Mouse (Mus musculus) embryonic facial prominence, embryonic 14.5 days (tissue): ENCODE results near the gene Hnrnpf. TPM values are rescaled to one million over a fixed set of nuclear protein-coding genes. Genes with fewer than 3 reads are reported as not detected.

Experiments
- ATAC-seq: fragments of 200-750 bp; cut with Nextera tagmentation; 2 replicates; pipeline ENCODE4 v1.8.0; 2017; ENCODE audit warnings: low read depth, moderate number of reproducible peaks, moderate TSS enrichment
- DNase-seq: peaks from one replicate; pipeline ENCODE4 v3.0.0-alpha.2; 2015; ENCODE audit warnings: low spot score
- H3K27ac ChIP-seq: fragments of 300-500 bp; sonication (generic); replicated peaks from 2 replicates; pipeline ENCODE4 v1.5.1; 2014; ENCODE audit warnings: low read depth, mild to moderate bottlenecking, low read length, moderate library complexity
- H3K27me3 ChIP-seq: fragments of 300-500 bp; sonication (generic); replicated peaks from 2 replicates; pipeline ENCODE4 v1.6.1; 2014; ENCODE audit warnings: low read length; ENCODE audit not compliant: control insufficient read depth, insufficient read depth
- H3K36me3 ChIP-seq: fragments of 300-500 bp; sonication (generic); 2 replicates; pipeline ENCODE4 v1.6.1; 2014; ENCODE audit warnings: low read length, mixed read lengths; ENCODE audit not compliant: control insufficient read depth, insufficient read depth
- H3K4me1 ChIP-seq: fragments of 300-500 bp; sonication (generic); 2 replicates; pipeline ENCODE4 v1.6.1; 2014; ENCODE audit warnings: antibody characterized with exemption, low read length; ENCODE audit not compliant: control insufficient read depth, insufficient read depth
- H3K4me2 ChIP-seq: fragments of 300-500 bp; sonication (generic); 2 replicates; pipeline ENCODE4 v1.6.1; 2014; ENCODE audit warnings: low read depth, mild to moderate bottlenecking, low read length, moderate library complexity, mixed read lengths
- H3K4me3 ChIP-seq: fragments of 300-500 bp; sonication (generic); 2 replicates; pipeline ENCODE4 v1.5.1; 2014; ENCODE audit warnings: low read depth, mild to moderate bottlenecking, low read length
- H3K9ac ChIP-seq: fragments of 300-500 bp; sonication (generic); 2 replicates; pipeline ENCODE4 v1.6.1; 2014; ENCODE audit warnings: low read depth, mild to moderate bottlenecking, low read length, moderate library complexity, mixed read lengths
- H3K9me3 ChIP-seq: fragments of 300-500 bp; sonication (generic); 2 replicates; pipeline ENCODE4 v1.6.1; 2016; ENCODE audit warnings: low read length; ENCODE audit not compliant: control insufficient read depth
- WGBS: fragments of 180-500 bp; shearing (Covaris S2); extraction: QIAGEN DNeasy Blood & Tissue Kit; methylation state at CpG from one replicate; pipeline ENCODE4 v1.1.7; 2014; 5-methylcytosine and 5-hydroxymethylcytosine counted together
- polyA plus RNA-seq: library from polyadenylated mRNA; unstranded; fragments of >200 nt; fragmentation: Nextera tagmentation; extraction: Ambion mirVana; gene quantifications from 2 replicates; pipeline ENCODE4 v1.2.1, GENCODE M21; 2014

The Hnrnpf gene
- polyA plus RNA-seq, 1 experiment from 2014 or later: 583 TPM

GRCm38 (mm10) chr6:117901510-117902402, 1.6 kb downstream of the Hnrnpf start:
- no peak overlapping the region for H3K4me3 ChIP-seq
- ATAC-seq (no peak), DNase-seq (no peak)
- peaks cover 7% of the 10 kb centered on the region; the same call in 1 of the 2 replicates for H3K4me1 ChIP-seq
- no peaks in the 10 kb centered on the region for H3K36me3 ChIP-seq
- H3K9me3 ChIP-seq: no peaks in the 10 kb centered on the region
- H3K9ac ChIP-seq: no peak overlapping the region
- H3K4me2 ChIP-seq: no peak overlapping the region
- no peaks in the 10 kb centered on the region for H3K27me3 ChIP-seq
- no peak overlapping the region for H3K27ac ChIP-seq
- WGBS: 68% methylated on average over 9 of the region's 9 CpGs

DNA sequence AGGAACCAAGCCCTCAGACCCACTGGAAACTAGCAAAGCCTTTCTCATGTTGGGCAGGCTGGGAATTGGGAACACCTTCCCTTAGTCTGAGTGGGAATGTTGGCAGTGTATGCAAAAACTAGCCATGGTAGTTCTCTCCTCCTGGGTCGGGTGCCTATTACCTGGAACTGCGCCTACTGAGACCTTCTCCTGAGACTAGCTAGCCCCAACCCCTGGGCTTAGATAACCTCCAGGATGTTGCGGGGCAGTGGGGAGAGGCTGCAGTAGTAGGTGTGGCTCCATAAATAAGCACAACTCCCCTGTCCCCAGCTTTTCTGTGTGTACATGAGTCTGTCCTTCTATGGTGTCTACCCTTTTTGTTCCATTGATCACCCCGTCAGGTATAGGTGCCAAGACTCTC, 2.4 kb downstream of the Hnrnpf start:
- Histone ChIP-seq H3K9ac (no peak overlapping the region), H3K4me2 (no peak overlapping the region), H3K27ac (no peak overlapping the region), H3K36me3 (no peaks in the 10 kb centered on the region), H3K27me3 (no peaks in the 10 kb centered on the region), H3K4me1 (peaks cover 7% of the 10 kb centered on the region; the same call in 1 of the 2 replicates), H3K9me3 (no peaks in the 10 kb centered on the region), H3K4me3 (no peak overlapping the region)
- no peak for DNase-seq
- WGBS: 88% methylated on average over 4 of the region's 4 CpGs
- no peak for ATAC-seq

- 78% methylated on average over 3 of the region's 3 CpGs for WGBS
- no peak overlapping the region for H3K9ac ChIP-seq
- no peak overlapping the region for H3K27ac ChIP-seq
- H3K27me3 ChIP-seq: no peaks in the 10 kb centered on the region
- no peak overlapping the region for H3K4me2 ChIP-seq
- no peaks in the 10 kb centered on the region for H3K9me3 ChIP-seq
- H3K4me1 ChIP-seq: peaks cover 10% of the 10 kb centered on the region
- H3K4me3 ChIP-seq: no peak overlapping the region
- H3K36me3 ChIP-seq: no peaks in the 10 kb centered on the region
- DNase-seq: no peak
- ATAC-seq: no peak
Measured at GRCm38 (mm10) chr6:117903836-117904235, 3.7 kb downstream of the Hnrnpf start.

- ATAC-seq (no peak), DNase-seq (no peak)
- WGBS: 22% methylated on average over 4 of the region's 4 CpGs
- H3K27me3 ChIP-seq: no peaks in the 10 kb centered on the region
- H3K36me3 ChIP-seq: no peaks in the 10 kb centered on the region
- H3K9ac ChIP-seq: peak overlapping the region; percentile 97
- H3K27ac ChIP-seq: peak overlapping the region; percentile 95
- H3K4me1 ChIP-seq: peaks cover 19% of the 10 kb centered on the region
- H3K9me3 ChIP-seq: no peaks in the 10 kb centered on the region
- peak overlapping the region; percentile 99 for H3K4me3 ChIP-seq
- H3K4me2 ChIP-seq: peak overlapping the region; percentile 67
Measured at GRCm38 (mm10) chr6:117905260-117905930, 5.3 kb downstream of the Hnrnpf start.

DNA sequence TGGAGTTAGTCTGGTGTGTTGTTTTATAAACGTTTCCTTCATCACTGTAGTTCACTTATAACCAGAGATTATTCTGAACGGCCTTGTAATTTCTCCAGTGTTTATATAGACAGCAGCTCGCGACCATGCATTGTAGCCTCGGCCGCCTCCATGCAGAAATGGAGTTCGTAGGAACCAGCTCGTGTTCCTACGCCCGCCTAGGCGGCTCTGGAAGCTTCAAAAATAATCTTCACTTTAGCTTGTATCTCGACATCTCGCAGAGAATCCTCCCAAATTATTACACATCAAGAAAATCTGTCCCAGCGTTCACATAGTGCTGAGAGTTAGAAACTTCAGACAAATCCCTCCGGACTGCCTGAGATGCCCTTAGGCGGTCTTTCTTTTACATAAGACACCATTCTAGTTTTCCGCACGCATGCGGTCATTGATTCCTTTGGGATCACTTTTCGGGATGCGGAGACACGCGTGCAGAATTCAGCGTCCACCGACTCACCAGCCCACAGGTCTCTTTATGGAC, 5.9 kb downstream of the Hnrnpf start:
- Histone ChIP-seq H3K4me3 (peak overlapping the region; percentile 99), H3K27me3 (no peaks in the 10 kb centered on the region), H3K9me3 (no peaks in the 10 kb centered on the region), H3K9ac (peak overlapping the region; percentile 97), H3K27ac (peak overlapping the region; percentile 95), H3K4me1 (peaks cover 19% of the 10 kb centered on the region), H3K36me3 (no peaks in the 10 kb centered on the region), H3K4me2 (peak overlapping the region; percentile 67)
- ATAC-seq (peak; percentile 6), DNase-seq (peak; percentile 81)
- WGBS: under 1% methylated on average over 25 of the region's 25 CpGs

GRCm38 (mm10) chr6:117906590-117907271, 6.6 kb downstream of the Hnrnpf start:
- Histone ChIP-seq H3K36me3 (no peaks in the 10 kb centered on the region), H3K27me3 (no peaks in the 10 kb centered on the region), H3K4me1 (peaks cover 19% of the 10 kb centered on the region), H3K4me2 (peak overlapping the region; percentile 84), H3K9me3 (no peaks in the 10 kb centered on the region), H3K27ac (peak overlapping the region; percentile 99), H3K9ac (peak overlapping the region; percentile 97), H3K4me3 (peak overlapping the region; percentile 99)
- DNase-seq: peak; percentile 99
- WGBS: 1% methylated on average over 25 of the region's 68 CpGs
- ATAC-seq: peak; percentile 97

DNA sequence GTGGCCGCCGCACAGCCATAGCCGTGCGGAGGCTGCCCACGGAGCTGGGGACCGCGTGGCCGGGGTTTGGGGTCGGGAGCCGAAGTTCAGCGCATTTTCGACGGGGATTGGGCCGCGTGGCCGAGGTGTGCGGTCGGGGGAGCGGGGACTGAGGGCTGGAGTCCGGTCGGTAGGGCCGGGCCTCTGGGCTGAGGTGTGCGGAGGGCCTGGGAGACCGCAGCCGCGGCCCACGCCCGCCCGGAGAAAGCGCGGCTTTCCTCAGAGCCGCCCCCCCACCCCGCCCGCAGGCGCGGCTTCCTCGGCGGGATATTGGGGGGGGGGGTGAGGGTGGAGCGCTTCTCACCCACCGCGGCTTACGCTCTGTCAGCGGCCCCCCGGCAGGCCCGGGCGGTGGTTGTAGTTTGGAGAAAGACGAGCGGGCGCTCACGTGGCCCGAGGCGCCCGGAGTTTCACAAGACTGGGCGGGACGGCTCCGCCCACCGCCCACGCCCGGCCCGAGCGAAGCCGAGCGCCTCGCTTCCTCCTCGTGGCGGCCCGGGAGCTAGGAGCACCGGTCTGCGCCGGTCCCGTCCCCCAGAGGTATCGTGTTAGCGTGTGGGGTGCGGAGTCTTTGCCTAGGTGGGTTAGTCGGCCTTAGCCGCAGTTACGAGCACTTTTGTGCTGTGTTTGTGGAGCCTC, 7.3 kb downstream of the Hnrnpf start:
- H3K4me3 ChIP-seq: peak overlapping the region; percentile 99
- peak overlapping the region; percentile 97 for H3K9ac ChIP-seq
- H3K4me1 ChIP-seq: peaks cover 19% of the 10 kb centered on the region
- peak overlapping the region; percentile 84 for H3K4me2 ChIP-seq
- peak; percentile 69 for ATAC-seq
- peak; percentile 96 for DNase-seq
- H3K9me3 ChIP-seq: no peaks in the 10 kb centered on the region
- peak overlapping the region; percentile 99 for H3K27ac ChIP-seq
- 0% methylated on average over 1 of the region's 77 CpGs for WGBS
- H3K27me3 ChIP-seq: no peaks in the 10 kb centered on the region
- no peaks in the 10 kb centered on the region for H3K36me3 ChIP-seq

- Histone ChIP-seq H3K9me3 (no peaks in the 10 kb centered on the region), H3K4me2 (peak overlapping the region; percentile 84), H3K9ac (peak overlapping the region; percentile 97), H3K4me3 (peak overlapping the region; percentile 99), H3K4me1 (peaks cover 19% of the 10 kb centered on the region), H3K27ac (peak overlapping the region; percentile 99), H3K27me3 (no peaks in the 10 kb centered on the region), H3K36me3 (no peaks in the 10 kb centered on the region)
- 0% methylated on average over 23 of the region's 26 CpGs for WGBS
- no peak for DNase-seq
- no peak for ATAC-seq
Measured at GRCm38 (mm10) chr6:117907979-117908355, 7.8 kb downstream of the Hnrnpf start.
